Mouse (Mus musculus): ENCODE measurements around the gene Vmn1r152. TPM values are rescaled to one million over a fixed set of nuclear protein-coding genes. Genes with fewer than 3 reads are reported as not detected.
"Not testable (repeated sequence)": the region's sequence is repeated elsewhere in the genome, so short reads cannot be mapped to it uniquely, and the experiment has no call there.

Vmn1r152 gene
- not detected in 2 replicates for polyA plus RNA-seq (2014; fragmentation: Nextera tagmentation; extraction: Ambion mirVana)

- H3K9me3 ChIP-seq (ENCODE audit: control insufficient read depth, low read length); H3K4me3 ChIP-seq (ENCODE audit: control insufficient read depth in 1 of 2, insufficient read depth in 1 of 2, low read depth in 1 of 2, low read length in 2 of 2); H3K36me3 ChIP-seq (ENCODE audit: control insufficient read depth, insufficient read depth, low read length); ATAC-seq (ENCODE audit: insufficient number of reproducible peaks, insufficient read depth, low FRiP score, low read depth); H3K4me2 ChIP-seq (ENCODE audit: low read length); H3K9ac ChIP-seq (ENCODE audit: low read length); H3K27ac ChIP-seq (replicated peaks in 1 of 2; ENCODE audit: control insufficient read depth in 1 of 2, insufficient read depth in 1 of 2, low read depth in 2 of 2, low read length in 2 of 2); H3K27me3 ChIP-seq (ENCODE audit: control insufficient read depth, insufficient read depth, low read length); H3K4me1 ChIP-seq (ENCODE audit: control insufficient read depth in 2 of 2, insufficient read depth in 2 of 2, low read length in 2 of 2): not testable (repeated sequence)
- no CpG with 5 or more reads among the region's 3 CpGs for WGBS
Measured at GRCm38 (mm10) chr7:22522667-22523066, at the start of gene Vmn1r152. Gene Vmn1r152 (plus strand): TSS chr7:22522967.

- not testable (repeated sequence) for H3K9ac ChIP-seq (ENCODE audit: low read length); H3K9me3 ChIP-seq (ENCODE audit: control insufficient read depth, low read length); H3K27me3 ChIP-seq (ENCODE audit: control insufficient read depth, insufficient read depth, low read length); H3K36me3 ChIP-seq (ENCODE audit: control insufficient read depth, insufficient read depth, low read length); H3K4me1 ChIP-seq (ENCODE audit: control insufficient read depth in 2 of 2, insufficient read depth in 2 of 2, low read length in 2 of 2); H3K4me3 ChIP-seq (ENCODE audit: control insufficient read depth in 1 of 2, insufficient read depth in 1 of 2, low read depth in 1 of 2, low read length in 2 of 2); H3K4me2 ChIP-seq (ENCODE audit: low read length); H3K27ac ChIP-seq (replicated peaks in 1 of 2; ENCODE audit: control insufficient read depth in 1 of 2, insufficient read depth in 1 of 2, low read depth in 2 of 2, low read length in 2 of 2); ATAC-seq (ENCODE audit: insufficient number of reproducible peaks, insufficient read depth, low FRiP score, low read depth)
- WGBS: 28% methylated on average over 1 of the region's 3 CpGs
Measured at GRCm38 (mm10) chr7:22499578-22499977, 23.2 kb upstream of the Vmn1r152 start, which contains the start of gene Vmn1r151. Gene Vmn1r151 (minus strand): TSS chr7:22499678.

- H3K27me3 ChIP-seq (ENCODE audit: control insufficient read depth, insufficient read depth, low read length); H3K4me2 ChIP-seq (ENCODE audit: low read length); H3K27ac ChIP-seq (replicated peaks in 1 of 2; ENCODE audit: control insufficient read depth in 1 of 2, insufficient read depth in 1 of 2, low read depth in 2 of 2, low read length in 2 of 2); ATAC-seq (ENCODE audit: insufficient number of reproducible peaks, insufficient read depth, low FRiP score, low read depth); H3K4me3 ChIP-seq (ENCODE audit: control insufficient read depth in 1 of 2, insufficient read depth in 1 of 2, low read depth in 1 of 2, low read length in 2 of 2); H3K9ac ChIP-seq (ENCODE audit: low read length); H3K36me3 ChIP-seq (ENCODE audit: control insufficient read depth, insufficient read depth, low read length); H3K4me1 ChIP-seq (ENCODE audit: control insufficient read depth in 2 of 2, insufficient read depth in 2 of 2, low read length in 2 of 2); H3K9me3 ChIP-seq (ENCODE audit: control insufficient read depth, low read length): not testable (repeated sequence)
- WGBS: no CpG with 5 or more reads among the region's 1 CpGs
Measured at GRCm38 (mm10) chr7:22534787-22535186, 12.0 kb downstream of the Vmn1r152 start, which contains the start of gene Gm8677. Gene Gm8677 (minus strand): TSS chr7:22534887.

- H3K9ac ChIP-seq (ENCODE audit: low read length); H3K4me1 ChIP-seq (ENCODE audit: control insufficient read depth in 2 of 2, insufficient read depth in 2 of 2, low read length in 2 of 2); H3K27ac ChIP-seq (replicated peaks in 1 of 2; ENCODE audit: control insufficient read depth in 1 of 2, insufficient read depth in 1 of 2, low read depth in 2 of 2, low read length in 2 of 2); H3K36me3 ChIP-seq (ENCODE audit: control insufficient read depth, insufficient read depth, low read length); H3K9me3 ChIP-seq (ENCODE audit: control insufficient read depth, low read length); ATAC-seq (ENCODE audit: insufficient number of reproducible peaks, insufficient read depth, low FRiP score, low read depth); H3K4me2 ChIP-seq (ENCODE audit: low read length); H3K4me3 ChIP-seq (ENCODE audit: control insufficient read depth in 1 of 2, insufficient read depth in 1 of 2, low read depth in 1 of 2, low read length in 2 of 2); H3K27me3 ChIP-seq (ENCODE audit: control insufficient read depth, insufficient read depth, low read length): not testable (repeated sequence)
- WGBS: no CpG with 5 or more reads among the region's 3 CpGs
Measured at GRCm38 (mm10) chr7:22565243-22565642, 42.5 kb downstream of the Vmn1r152 start, which contains the start of gene Gm4201. Gene Gm4201 (minus strand): TSS chr7:22565343.

Other genes with a start within 250 kb of the Vmn1r152 start
- not detected in 2 replicates for gene Gm4187, start 193.2 kb upstream of the Vmn1r152 start, polyA plus RNA-seq (2014; fragmentation: Nextera tagmentation; extraction: Ambion mirVana)
- not detected in 2 replicates for gene Gm8660, start 151.9 kb upstream of the Vmn1r152 start, polyA plus RNA-seq (2014; fragmentation: Nextera tagmentation; extraction: Ambion mirVana)
- not detected in 2 replicates for gene Vmn1r148, start 109.4 kb upstream of the Vmn1r152 start, polyA plus RNA-seq (2014; fragmentation: Nextera tagmentation; extraction: Ambion mirVana)
- not detected in 2 replicates for gene Vmn1r149, start 84.7 kb upstream of the Vmn1r152 start, polyA plus RNA-seq (2014; fragmentation: Nextera tagmentation; extraction: Ambion mirVana)
- gene Gm10665, start 58.9 kb upstream of the Vmn1r152 start, polyA plus RNA-seq (2014; fragmentation: Nextera tagmentation; extraction: Ambion mirVana): not detected in 2 replicates
- gene Vmn1r151, start 23.3 kb upstream of the Vmn1r152 start, polyA plus RNA-seq (2014; fragmentation: Nextera tagmentation; extraction: Ambion mirVana): not detected in 2 replicates
- gene Gm8677, start 11.9 kb downstream of the Vmn1r152 start, polyA plus RNA-seq (2014; fragmentation: Nextera tagmentation; extraction: Ambion mirVana): not detected in 2 replicates
- gene Gm4201, start 42.4 kb downstream of the Vmn1r152 start, polyA plus RNA-seq (2014; fragmentation: Nextera tagmentation; extraction: Ambion mirVana): not detected in 2 replicates
- gene Gm4565, start 65.2 kb downstream of the Vmn1r152 start, polyA plus RNA-seq (2014; fragmentation: Nextera tagmentation; extraction: Ambion mirVana): not detected in 2 replicates
- gene Vmn1r155, start 135.1 kb downstream of the Vmn1r152 start, polyA plus RNA-seq (2014; fragmentation: Nextera tagmentation; extraction: Ambion mirVana): not detected in 2 replicates
- not detected in 2 replicates for gene Gm8693, start 169.3 kb downstream of the Vmn1r152 start, polyA plus RNA-seq (2014; fragmentation: Nextera tagmentation; extraction: Ambion mirVana)
- gene Gm4567, start 196.7 kb downstream of the Vmn1r152 start, polyA plus RNA-seq (2014; fragmentation: Nextera tagmentation; extraction: Ambion mirVana): not detected in 2 replicates
- gene Vmn1r157, start 238.7 kb downstream of the Vmn1r152 start, polyA plus RNA-seq (2014; fragmentation: Nextera tagmentation; extraction: Ambion mirVana): not detected in 2 replicates